Mouse (Mus musculus): ENCODE measurements around the gene Olfr1281. TPM values are rescaled to one million over a fixed set of nuclear protein-coding genes. Genes with fewer than 3 reads are reported as not detected.

Gene Olfr1281
- polyA plus RNA-seq, 1 experiment from 2014 or later = not detected

Other genes with a start within 250 kb of the Olfr1281 start
- gene Gm13941, start 220.5 kb upstream of the Olfr1281 start, polyA plus RNA-seq (2015; fragmentation: Nextera tagmentation; extraction: Ambion mirVana) = not detected in 2 replicates
- not detected in 2 replicates for gene Gm15130, start 173.6 kb upstream of the Olfr1281 start, polyA plus RNA-seq (2015; fragmentation: Nextera tagmentation; extraction: Ambion mirVana)
- not detected in 2 replicates for gene 4930430A15Rik, start 96.9 kb upstream of the Olfr1281 start, polyA plus RNA-seq (2015; fragmentation: Nextera tagmentation; extraction: Ambion mirVana)
- not detected in 2 replicates for gene Olfr1275, start 91.2 kb upstream of the Olfr1281 start, polyA plus RNA-seq (2015; fragmentation: Nextera tagmentation; extraction: Ambion mirVana)
- not detected in 2 replicates for gene Olfr1276, start 72.0 kb upstream of the Olfr1281 start, polyA plus RNA-seq (2015; fragmentation: Nextera tagmentation; extraction: Ambion mirVana)
- not detected in 2 replicates for gene Olfr1277, start 52.4 kb upstream of the Olfr1281 start, polyA plus RNA-seq (2015; fragmentation: Nextera tagmentation; extraction: Ambion mirVana)
- gene Olfr1278, start 36.4 kb upstream of the Olfr1281 start, polyA plus RNA-seq (2015; fragmentation: Nextera tagmentation; extraction: Ambion mirVana) = not detected in 2 replicates
- not detected in 2 replicates for gene Olfr1279, start 25.9 kb upstream of the Olfr1281 start, polyA plus RNA-seq (2015; fragmentation: Nextera tagmentation; extraction: Ambion mirVana)
- not detected in 2 replicates for gene Olfr1280, start 12.5 kb upstream of the Olfr1281 start, polyA plus RNA-seq (2015; fragmentation: Nextera tagmentation; extraction: Ambion mirVana)
- not detected in 2 replicates for gene Olfr1282, start 9.6 kb downstream of the Olfr1281 start, polyA plus RNA-seq (2015; fragmentation: Nextera tagmentation; extraction: Ambion mirVana)
- not detected in 2 replicates for gene Olfr1283, start 40.3 kb downstream of the Olfr1281 start, polyA plus RNA-seq (2015; fragmentation: Nextera tagmentation; extraction: Ambion mirVana)
- gene Olfr1284, start 49.0 kb downstream of the Olfr1281 start, polyA plus RNA-seq (2015; fragmentation: Nextera tagmentation; extraction: Ambion mirVana) = not detected in 2 replicates
- not detected in 2 replicates for gene Olfr1286, start 96.6 kb downstream of the Olfr1281 start, polyA plus RNA-seq (2015; fragmentation: Nextera tagmentation; extraction: Ambion mirVana)
- not detected in 2 replicates for gene Olfr1287, start 122.6 kb downstream of the Olfr1281 start, polyA plus RNA-seq (2015; fragmentation: Nextera tagmentation; extraction: Ambion mirVana)
- gene Olfr1288, start 147.6 kb downstream of the Olfr1281 start, polyA plus RNA-seq (2015; fragmentation: Nextera tagmentation; extraction: Ambion mirVana) = not detected in 2 replicates
- not detected in 2 replicates for gene Olfr1289, start 154.3 kb downstream of the Olfr1281 start, polyA plus RNA-seq (2015; fragmentation: Nextera tagmentation; extraction: Ambion mirVana)
- gene Olfr1290, start 167.3 kb downstream of the Olfr1281 start, polyA plus RNA-seq (2015; fragmentation: Nextera tagmentation; extraction: Ambion mirVana) = not detected in 2 replicates
- not detected in 2 replicates for gene Olfr1291-ps1, start 170.7 kb downstream of the Olfr1281 start, polyA plus RNA-seq (2015; fragmentation: Nextera tagmentation; extraction: Ambion mirVana)
- gene Olfr1293-ps, start 198.7 kb downstream of the Olfr1281 start, polyA plus RNA-seq (2015; fragmentation: Nextera tagmentation; extraction: Ambion mirVana) = not detected in 2 replicates
- not detected in 2 replicates for gene Olfr1294, start 213.8 kb downstream of the Olfr1281 start, polyA plus RNA-seq (2015; fragmentation: Nextera tagmentation; extraction: Ambion mirVana)
- gene Olfr1295, start 243.2 kb downstream of the Olfr1281 start, polyA plus RNA-seq (2015; fragmentation: Nextera tagmentation; extraction: Ambion mirVana) = not detected in 2 replicates